Mouse (Mus musculus): ENCODE results near the gene Spaca4. TPM values are rescaled to one million over a fixed set of nuclear protein-coding genes. Genes with fewer than 3 reads are reported as not detected.

Gene Spaca4
- polyA plus RNA-seq, 1 experiment = not detected

- TF ChIP-seq CTCF (IDR thresholded peaks at IDR 0.05; ENCODE audit: borderline replicate concordance, control insufficient read depth, extremely low read depth, insufficient read depth, low read length, poor library complexity) (no peak), POLR2A (IDR thresholded peaks at IDR 0.05; ENCODE audit: control insufficient read depth, extremely low read depth, insufficient read depth, low read length, poor library complexity) (no peak)
- peak overlapping the region; percentile 53 for H3K4me3 ChIP-seq (ENCODE audit: control insufficient read depth, insufficient read depth, low read length)
- peak overlapping the region; percentile 57 for H3K27ac ChIP-seq (ENCODE audit: control insufficient read depth, insufficient read depth, low read length)
- peaks cover 42% of the 10 kb centered on the region for H3K4me1 ChIP-seq (replicated peaks; ENCODE audit: control insufficient read depth, insufficient read depth, low read length)
- WGBS = 2% methylated on average over 7 of the region's 7 CpGs
- H3K27me3 ChIP-seq (ENCODE audit: control insufficient read depth, insufficient read depth, low read length) = no peaks in the 10 kb centered on the region
- peaks cover 5% of the 10 kb centered on the region for H3K36me3 ChIP-seq (ENCODE audit: control insufficient read depth, insufficient read depth, low read length)
- DNase-seq = peak; percentile 54
Observed at GRCm38 (mm10) chr7:45705873-45706281, 19.7 kb downstream of the Spaca4 start.

GRCm38 (mm10) chr7:45705443-45705864, 20.2 kb downstream of the Spaca4 start:
- H3K36me3 ChIP-seq (ENCODE audit: control insufficient read depth, insufficient read depth, low read length) = peaks cover under 1% of the 10 kb centered on the region; the same call in 1 of the 2 replicates
- peak overlapping the region; percentile 57 for H3K27ac ChIP-seq (ENCODE audit: control insufficient read depth, insufficient read depth, low read length)
- H3K4me1 ChIP-seq (replicated peaks; ENCODE audit: control insufficient read depth, insufficient read depth, low read length) = peaks cover 44% of the 10 kb centered on the region
- H3K27me3 ChIP-seq (ENCODE audit: control insufficient read depth, insufficient read depth, low read length) = peaks cover 2% of the 10 kb centered on the region; the same call in 1 of the 2 replicates
- H3K4me3 ChIP-seq (ENCODE audit: control insufficient read depth, insufficient read depth, low read length) = peak overlapping the region; percentile 53
- peak; percentile 49 for DNase-seq
- TF ChIP-seq POLR2A (IDR thresholded peaks at IDR 0.05; ENCODE audit: control insufficient read depth, extremely low read depth, insufficient read depth, low read length, poor library complexity) (no peak), CTCF (IDR thresholded peaks at IDR 0.05; ENCODE audit: borderline replicate concordance, control insufficient read depth, extremely low read depth, insufficient read depth, low read length, poor library complexity) (0 out of 2 replicates have a peak, but pooled peaks have one; percentile 35)
- under 1% methylated on average over 21 of the region's 21 CpGs for whole genome bisulfite sequencing

DNA sequence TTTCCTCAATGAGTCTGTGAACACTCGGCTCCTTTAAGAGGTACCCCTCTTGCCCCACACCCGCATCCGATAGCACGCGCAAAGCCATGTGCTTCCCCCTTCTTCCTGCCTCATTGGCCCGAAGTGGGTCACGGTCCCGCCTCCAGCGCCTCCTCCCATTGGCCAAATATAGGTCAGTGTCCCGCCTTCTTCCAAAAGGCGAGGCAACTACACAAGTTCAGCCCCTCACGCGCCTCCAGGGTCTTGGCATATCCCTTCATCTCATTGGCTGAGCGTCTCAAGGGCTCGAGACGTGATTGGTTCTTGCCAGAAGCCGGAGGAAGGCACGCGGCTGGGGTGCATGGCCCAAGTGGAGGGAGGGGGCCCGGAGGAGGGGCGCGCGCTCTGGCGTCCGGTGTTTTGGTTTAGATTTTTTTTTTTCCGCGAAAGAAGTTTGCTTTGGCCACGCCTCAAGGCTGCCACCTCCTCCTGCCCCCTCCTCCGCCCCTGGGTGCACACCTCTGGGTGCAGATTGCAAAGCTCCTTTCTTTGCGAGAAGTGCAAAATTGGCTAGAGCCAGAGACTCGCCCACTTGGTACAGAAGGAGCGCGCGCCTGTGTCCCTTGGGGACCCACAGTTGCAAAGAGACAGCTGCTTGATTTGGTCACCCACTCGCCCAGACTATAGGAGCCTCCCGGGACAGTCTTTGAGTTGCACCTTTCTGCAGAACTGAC, 20.7 kb downstream of the Spaca4 start, which contains the start of gene Dbp:
Gene Dbp (plus strand): TSS at position 359 of the 713 bp plus-strand sequence.
- under 1% methylated on average over 36 of the region's 36 CpGs for WGBS
- TF ChIP-seq POLR2A (IDR thresholded peaks at IDR 0.05; ENCODE audit: control insufficient read depth, extremely low read depth, insufficient read depth, low read length, poor library complexity) (peak; percentile 76), CTCF (IDR thresholded peaks at IDR 0.05; ENCODE audit: borderline replicate concordance, control insufficient read depth, extremely low read depth, insufficient read depth, low read length, poor library complexity) (no peak; the same call in 1 of the 2 replicates)
- DNase-seq = peak; percentile 99
- Histone ChIP-seq H3K27me3 (ENCODE audit: control insufficient read depth, insufficient read depth, low read length) (peaks cover 8% of the 10 kb centered on the region; the same call in 1 of the 2 replicates), H3K4me3 (ENCODE audit: control insufficient read depth, insufficient read depth, low read length) (peak within 1 kb of the TSS; percentile 53), H3K27ac (ENCODE audit: control insufficient read depth, insufficient read depth, low read length) (peak within 1 kb of the TSS; percentile 57), H3K36me3 (ENCODE audit: control insufficient read depth, insufficient read depth, low read length) (no peaks in the 10 kb centered on the region), H3K4me1 (replicated peaks; ENCODE audit: control insufficient read depth, insufficient read depth, low read length) (peaks cover 50% of the 10 kb centered on the region)

DNA sequence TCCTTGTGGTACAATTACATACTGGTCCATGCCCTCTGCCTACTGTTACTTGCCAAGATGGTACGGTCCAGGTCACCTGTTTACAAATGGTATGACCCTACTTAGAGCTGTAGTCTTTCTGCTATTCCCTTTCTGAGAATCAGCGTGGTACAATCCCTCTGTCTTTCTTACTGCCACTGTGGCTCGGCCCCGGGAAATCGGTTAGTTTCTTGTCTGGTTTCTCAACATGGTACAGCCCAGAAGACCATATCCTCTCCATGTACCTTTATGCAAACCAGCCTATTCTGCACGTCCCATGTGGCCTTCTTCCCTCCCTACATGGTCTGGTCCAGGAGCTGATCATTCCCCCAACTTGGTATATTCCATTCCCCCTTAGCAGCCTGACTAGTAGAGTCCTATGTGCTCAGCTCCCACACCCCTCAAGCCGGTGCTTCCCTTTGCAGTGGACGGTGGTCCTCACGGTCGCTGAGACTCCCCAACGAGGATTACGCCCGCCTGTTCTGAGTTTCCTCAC, 21.5 kb downstream of the Spaca4 start:
- under 1% methylated on average over 13 of the region's 13 CpGs for WGBS
- Histone ChIP-seq H3K27me3 (ENCODE audit: control insufficient read depth, insufficient read depth, low read length) (peaks cover 16% of the 10 kb centered on the region; the same call in 1 of the 2 replicates), H3K4me1 (replicated peaks; ENCODE audit: control insufficient read depth, insufficient read depth, low read length) (peaks cover 53% of the 10 kb centered on the region), H3K36me3 (ENCODE audit: control insufficient read depth, insufficient read depth, low read length) (no peaks in the 10 kb centered on the region), H3K27ac (ENCODE audit: control insufficient read depth, insufficient read depth, low read length) (peak overlapping the region; percentile 55), H3K4me3 (ENCODE audit: control insufficient read depth, insufficient read depth, low read length) (peak overlapping the region; percentile 24)
- DNase-seq = peak; percentile 44
- TF ChIP-seq POLR2A (IDR thresholded peaks at IDR 0.05; ENCODE audit: control insufficient read depth, extremely low read depth, insufficient read depth, low read length, poor library complexity) (no peak), CTCF (IDR thresholded peaks at IDR 0.05; ENCODE audit: borderline replicate concordance, control insufficient read depth, extremely low read depth, insufficient read depth, low read length, poor library complexity) (no peak)

- H3K36me3 ChIP-seq (ENCODE audit: control insufficient read depth, insufficient read depth, low read length) = no peaks in the 10 kb centered on the region
- 63% methylated on average over 12 of the region's 12 CpGs for WGBS
- peaks cover 49% of the 10 kb centered on the region for H3K4me1 ChIP-seq (replicated peaks; ENCODE audit: control insufficient read depth, insufficient read depth, low read length)
- H3K27me3 ChIP-seq (ENCODE audit: control insufficient read depth, insufficient read depth, low read length) = peaks cover 16% of the 10 kb centered on the region; the same call in 1 of the 2 replicates
- DNase-seq = no peak
- no peak for TF ChIP-seq POLR2A (IDR thresholded peaks at IDR 0.05; ENCODE audit: control insufficient read depth, extremely low read depth, insufficient read depth, low read length, poor library complexity)
- no peak for TF ChIP-seq CTCF (IDR thresholded peaks at IDR 0.05; ENCODE audit: borderline replicate concordance, control insufficient read depth, extremely low read depth, insufficient read depth, low read length, poor library complexity)
- H3K4me3 ChIP-seq (ENCODE audit: control insufficient read depth, insufficient read depth, low read length) = no peak overlapping the region
- H3K27ac ChIP-seq (ENCODE audit: control insufficient read depth, insufficient read depth, low read length) = no peak overlapping the region
Observed at GRCm38 (mm10) chr7:45703521-45704033, 22.0 kb downstream of the Spaca4 start.

- no peaks in the 10 kb centered on the region for H3K36me3 ChIP-seq (ENCODE audit: control insufficient read depth, insufficient read depth, low read length)
- TF ChIP-seq POLR2A (IDR thresholded peaks at IDR 0.05; ENCODE audit: control insufficient read depth, extremely low read depth, insufficient read depth, low read length, poor library complexity) (no peak), CTCF (IDR thresholded peaks at IDR 0.05; ENCODE audit: borderline replicate concordance, control insufficient read depth, extremely low read depth, insufficient read depth, low read length, poor library complexity) (no peak)
- H3K4me3 ChIP-seq (ENCODE audit: control insufficient read depth, insufficient read depth, low read length) = no peak overlapping the region
- peaks cover 16% of the 10 kb centered on the region; the same call in 1 of the 2 replicates for H3K27me3 ChIP-seq (ENCODE audit: control insufficient read depth, insufficient read depth, low read length)
- H3K27ac ChIP-seq (ENCODE audit: control insufficient read depth, insufficient read depth, low read length) = no peak overlapping the region
- peaks cover 43% of the 10 kb centered on the region for H3K4me1 ChIP-seq (replicated peaks; ENCODE audit: control insufficient read depth, insufficient read depth, low read length)
- WGBS = 97% methylated on average over 17 of the region's 17 CpGs
- DNase-seq = no peak
Observed at GRCm38 (mm10) chr7:45702809-45703520, 22.6 kb downstream of the Spaca4 start.

All from thymus, adult 2 months (tissue).